Mouse (Mus musculus) small intestine, adult 2 months (tissue): Measurements from ENCODE around the gene Rnasek. TPM values are rescaled to one million over a fixed set of nuclear protein-coding genes. Genes with fewer than 3 reads are reported as not detected.

ENCODE experiments used
- H3K27ac ChIP-seq: fragments of 200-500 bp; 2 replicates; pipeline ENCODE4 v1.5.1; 2012; ENCODE audit warnings: low read depth, low read length, control low read depth, inconsistent platforms; ENCODE audit not compliant: insufficient read depth
- H3K27me3 ChIP-seq: fragments of 200-500 bp; 2 replicates; pipeline ENCODE4 v1.6.1; 2012; ENCODE audit warnings: mild to moderate bottlenecking, moderate library complexity, low read length, inconsistent platforms; ENCODE audit not compliant: control insufficient read depth, insufficient read depth
- H3K36me3 ChIP-seq: fragments of 200-500 bp; 2 replicates; pipeline ENCODE4 v1.6.1; 2012; ENCODE audit warnings: mild to moderate bottlenecking, low read length, control low read depth, inconsistent platforms; ENCODE audit not compliant: control insufficient read depth, insufficient read depth
- H3K4me1 ChIP-seq: fragments of 200-500 bp; 2 replicates; pipeline ENCODE4 v1.6.1; 2012; ENCODE audit warnings: low read length, inconsistent platforms, mixed read lengths; ENCODE audit not compliant: control insufficient read depth, insufficient read depth, insufficient read length
- H3K4me3 ChIP-seq: fragments of 200-500 bp; 2 replicates; pipeline ENCODE4 v1.5.1; 2012; ENCODE audit warnings: low read depth, mild to moderate bottlenecking, control low read depth, inconsistent platforms, low read length, moderate library complexity
- CTCF ChIP-seq: fragments of 200-500 bp; IDR thresholded peaks from 2 replicates; pipeline ENCODE4 v1.5.1; 2012; ENCODE audit warnings: low read depth, mild to moderate bottlenecking, control low read depth, inconsistent platforms, low read length, moderate library complexity, mixed read lengths; ENCODE audit not compliant: insufficient replicate concordance, insufficient read length; ENCODE audit errors: extremely low read depth
- POLR2A ChIP-seq: fragments of 200-500 bp; IDR thresholded peaks from 2 replicates; pipeline ENCODE4 v1.6.1; 2012; ENCODE audit warnings: low read depth, mild to moderate bottlenecking, control low read depth, inconsistent platforms, low read length, moderate library complexity
- whole genome bisulfite sequencing: fragments of 180-500 bp; shearing (Covaris S2); methylation state at CpG from one replicate; pipeline ENCODE4 v1.1.7; 2018; 5-methylcytosine and 5-hydroxymethylcytosine counted together
- polyA plus RNA-seq: library from polyadenylated mRNA; depleted of rRNA; stranded (reverse); fragments of >200 nt; gene quantifications from 2 replicates; pipeline ENCODE4 v1.2.3, GENCODE M21; 2012

The Rnasek gene
- polyA plus RNA-seq, 1 experiment = 182 TPM

- 69% methylated on average over 9 of the region's 9 CpGs for WGBS
- Histone ChIP-seq H3K4me1 (peaks cover 25% of the 10 kb centered on the region), H3K4me3 (no peak overlapping the region), H3K27me3 (no peaks in the 10 kb centered on the region), H3K27ac (peak overlapping the region; percentile 10; the same call in 1 of the 2 replicates), H3K36me3 (no peaks in the 10 kb centered on the region)
- no peak for TF ChIP-seq CTCF
- no peak for TF ChIP-seq POLR2A
Measured at GRCm38 (mm10) chr11:70223724-70224123, 15.9 kb downstream of the Rnasek start.

- no peak; the same call in 1 of the 2 replicates for TF ChIP-seq POLR2A
- no peak for TF ChIP-seq CTCF
- peaks cover 35% of the 10 kb centered on the region for H3K4me1 ChIP-seq
- 5% methylated on average over 14 of the region's 14 CpGs for WGBS
- H3K27me3 ChIP-seq = no peaks in the 10 kb centered on the region
- H3K36me3 ChIP-seq = no peaks in the 10 kb centered on the region
- H3K4me3 ChIP-seq = peak overlapping the region; percentile 72
- H3K27ac ChIP-seq = peak overlapping the region; percentile 99
Measured at GRCm38 (mm10) chr11:70221603-70222500, 17.8 kb downstream of the Rnasek start.

DNA sequence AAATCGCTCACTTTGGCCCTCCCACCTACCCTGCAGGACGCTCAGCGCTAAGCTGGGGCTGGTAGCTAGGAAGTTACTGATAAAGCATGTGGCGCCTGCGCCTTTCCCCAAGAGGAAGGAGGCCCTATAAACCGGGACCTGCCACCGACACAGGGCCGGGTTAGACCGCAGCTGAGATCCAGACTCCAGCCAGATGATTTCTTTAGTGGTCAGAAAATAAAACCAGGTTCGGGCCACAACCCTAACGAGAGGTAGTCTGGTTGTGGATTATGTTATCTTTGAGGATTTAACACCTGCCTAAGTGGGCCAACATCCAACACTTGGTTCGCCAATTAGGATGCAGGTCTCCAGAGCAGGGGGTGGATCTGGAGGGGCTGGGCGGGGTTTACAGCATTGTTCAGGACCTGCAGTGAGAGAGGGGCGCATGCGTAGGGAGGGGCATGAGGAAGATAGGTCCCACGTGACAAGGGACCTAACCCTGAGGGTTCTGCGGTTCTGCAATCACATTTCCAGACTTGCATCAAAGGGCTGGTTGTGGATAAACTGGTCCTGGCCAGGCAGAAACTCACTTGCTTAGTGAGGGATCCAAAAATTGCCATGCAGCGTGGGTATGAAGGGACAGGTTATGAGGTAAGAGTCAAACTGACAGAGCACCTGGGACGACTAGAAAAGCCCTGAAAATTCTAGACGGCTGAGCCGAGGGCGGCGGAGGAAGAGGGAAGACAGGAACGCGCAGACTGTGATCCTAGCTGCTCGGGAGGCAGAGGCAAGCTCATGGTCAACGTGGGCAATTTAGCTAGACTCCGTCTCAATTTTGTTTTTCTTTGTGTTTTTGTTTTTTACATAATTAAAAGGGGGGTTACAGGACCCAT lies 18.7 kb downstream of the Rnasek start, which contains the start of gene Slc16a13:
Gene Slc16a13 (minus strand): TSS at position 334 of the 872 bp plus-strand sequence.
- under 1% methylated on average over 28 of the region's 28 CpGs for WGBS
- Histone ChIP-seq H3K4me3 (peak within 1 kb of the TSS; percentile 72), H3K36me3 (no peaks in the 10 kb centered on the region), H3K4me1 (peaks cover 32% of the 10 kb centered on the region), H3K27me3 (no peaks in the 10 kb centered on the region), H3K27ac (peak within 1 kb of the TSS; percentile 99)
- TF ChIP-seq CTCF (no peak), POLR2A (peak; percentile 71; the same call in 1 of the 2 replicates)

DNA sequence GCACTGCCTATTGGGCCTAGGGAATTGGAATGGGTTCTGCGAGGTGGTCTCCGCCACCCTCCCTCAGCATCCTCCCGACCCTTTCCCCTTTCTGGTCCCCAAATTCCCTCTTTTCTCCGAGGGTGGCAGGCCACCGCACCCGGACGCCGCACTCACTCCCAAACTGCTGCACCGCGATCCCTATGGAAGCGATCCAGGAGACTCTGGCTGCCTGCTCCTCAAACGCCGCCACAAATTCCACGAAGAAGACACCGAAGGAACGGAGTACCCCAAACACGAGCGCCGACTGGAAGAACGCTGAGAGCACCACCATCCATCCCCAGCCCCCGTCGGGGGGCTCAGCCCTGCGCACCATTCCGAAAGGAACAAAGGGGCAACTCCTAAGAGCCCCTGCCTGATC lies 19.3 kb downstream of the Rnasek start:
- H3K27ac ChIP-seq = peak overlapping the region; percentile 73
- no peaks in the 10 kb centered on the region for H3K36me3 ChIP-seq
- WGBS = 3% methylated on average over 24 of the region's 24 CpGs
- peaks cover 32% of the 10 kb centered on the region for H3K4me1 ChIP-seq
- H3K27me3 ChIP-seq = no peaks in the 10 kb centered on the region
- peak overlapping the region; percentile 72 for H3K4me3 ChIP-seq
- no peak for TF ChIP-seq POLR2A
- no peak for TF ChIP-seq CTCF

DNA sequence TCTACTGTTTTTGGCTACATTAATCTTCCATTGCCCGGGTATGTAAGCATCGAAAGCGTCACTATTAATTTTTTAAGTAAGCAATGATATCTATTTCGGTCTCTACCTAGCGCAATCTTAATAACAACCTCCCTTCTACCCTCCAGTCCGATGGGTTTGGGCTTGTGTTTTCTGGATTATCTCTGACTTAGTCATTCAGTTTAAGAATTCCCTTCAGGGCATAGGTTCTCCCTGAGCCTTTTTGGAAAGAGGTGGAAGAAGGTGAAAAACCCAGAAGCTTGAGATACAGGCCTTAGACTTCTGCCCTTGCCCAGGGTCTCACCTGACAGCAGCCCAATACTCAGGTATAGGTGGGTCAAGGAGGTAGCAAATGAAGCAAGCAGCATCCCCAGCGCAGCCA lies 19.8 kb downstream of the Rnasek start:
- no peaks in the 10 kb centered on the region for H3K36me3 ChIP-seq
- peaks cover 32% of the 10 kb centered on the region for H3K4me1 ChIP-seq
- H3K27me3 ChIP-seq = no peaks in the 10 kb centered on the region
- TF ChIP-seq POLR2A = no peak
- TF ChIP-seq CTCF = no peak
- H3K27ac ChIP-seq = no peak overlapping the region
- peak overlapping the region; percentile 72 for H3K4me3 ChIP-seq
- WGBS = 33% methylated on average over 7 of the region's 7 CpGs

- H3K4me3 ChIP-seq = no peak overlapping the region
- no peak for TF ChIP-seq POLR2A
- no peak for TF ChIP-seq CTCF
- H3K4me1 ChIP-seq = peaks cover 38% of the 10 kb centered on the region
- WGBS = 64% methylated on average over 15 of the region's 15 CpGs
- no peak overlapping the region for H3K27ac ChIP-seq
- H3K27me3 ChIP-seq = no peaks in the 10 kb centered on the region
- H3K36me3 ChIP-seq = no peaks in the 10 kb centered on the region
Measured at GRCm38 (mm10) chr11:70218741-70219470, 20.7 kb downstream of the Rnasek start.
